Mouse (Mus musculus): ENCODE measurements around the gene Slc35g2.

The Slc35g2 gene

GRCm38 (mm10) chr9:100560251-100560890 lies 10.5 kb downstream of the Slc35g2 start:
- in situ Hi-C loops (cut with MboI, MseI): no loop called here

- in situ Hi-C loops (cut with MboI, MseI): no loop called here
Measured at GRCm38 (mm10) chr9:100558991-100559390, 11.9 kb downstream of the Slc35g2 start.

- in situ Hi-C loops (cut with MboI, MseI): no loop called here
Measured at GRCm38 (mm10) chr9:100558023-100558573, 12.8 kb downstream of the Slc35g2 start.

GRCm38 (mm10) chr9:100555686-100556085 lies 15.2 kb downstream of the Slc35g2 start:
- in situ Hi-C loops (cut with MboI, MseI): no loop called here

- in situ Hi-C loops (cut with MboI, MseI): loop anchor here (10.0 kb wide), 1 partner anchor 486 kb away; the partner anchor contains the start of gene Pccb
Measured at GRCm38 (mm10) chr9:100548313-100548712, 22.6 kb downstream of the Slc35g2 start.

- in situ Hi-C loops (cut with MboI, MseI): loop anchor here (10.0 kb wide), 1 partner anchor 488 kb away; the partner anchor contains the start of gene Pccb
Measured at GRCm38 (mm10) chr9:100546594-100546910, 24.3 kb downstream of the Slc35g2 start.

GRCm38 (mm10) chr9:100545715-100546593 lies 24.9 kb downstream of the Slc35g2 start, which contains the start of gene Nck1:
Gene Nck1 (minus strand): TSS chr9:100546134.
- in situ Hi-C loops (cut with MboI, MseI): loop anchor here (10.0 kb wide), 1 partner anchor 489 kb away; the partner anchor contains the start of gene Pccb

GRCm38 (mm10) chr9:100544948-100545714 lies 25.8 kb downstream of the Slc35g2 start:
- in situ Hi-C loops (cut with MboI, MseI): loop anchor here (10.0 kb wide), 1 partner anchor 490 kb away; the partner anchor contains the start of gene Pccb

GRCm38 (mm10) chr9:100535618-100536262 lies 35.1 kb downstream of the Slc35g2 start:
- in situ Hi-C loops (cut with MboI, MseI): no loop called here

- in situ Hi-C loops (cut with MboI, MseI): no loop called here
Measured at GRCm38 (mm10) chr9:100534686-100535085, 36.2 kb downstream of the Slc35g2 start.

GRCm38 (mm10) chr9:100532847-100533505 lies 37.9 kb downstream of the Slc35g2 start:
- in situ Hi-C loops (cut with MboI, MseI): no loop called here

- in situ Hi-C loops (cut with MboI, MseI): no loop called here
Measured at GRCm38 (mm10) chr9:100531296-100531695, 39.6 kb downstream of the Slc35g2 start.

GRCm38 (mm10) chr9:100525225-100525624 lies 45.7 kb downstream of the Slc35g2 start:
- in situ Hi-C loops (cut with MboI, MseI): no loop called here

- in situ Hi-C loops (cut with MboI, MseI): no loop called here
Measured at GRCm38 (mm10) chr9:100522029-100522428, 48.9 kb downstream of the Slc35g2 start.

GRCm38 (mm10) chr9:100520586-100520985 lies 50.3 kb downstream of the Slc35g2 start:
- in situ Hi-C loops (cut with MboI, MseI): no loop called here

GRCm38 (mm10) chr9:100520012-100520411 lies 50.9 kb downstream of the Slc35g2 start:
- in situ Hi-C loops (cut with MboI, MseI): no loop called here

- in situ Hi-C loops (cut with MboI, MseI): no loop called here
Measured at GRCm38 (mm10) chr9:100507581-100507980, 63.3 kb downstream of the Slc35g2 start.

- in situ Hi-C loops (cut with MboI, MseI): no loop called here
Measured at GRCm38 (mm10) chr9:100506652-100507051, 64.2 kb downstream of the Slc35g2 start.

GRCm38 (mm10) chr9:100505498-100505897 lies 65.4 kb downstream of the Slc35g2 start:
- in situ Hi-C loops (cut with MboI, MseI): no loop called here

Measured in T-helper 2 cell (primary cell).